Mouse (Mus musculus) liver, embryonic 16.5 days (tissue): Measurements from ENCODE around the gene Mgst2. TPM values are rescaled to one million over a fixed set of nuclear protein-coding genes. Genes with fewer than 3 reads are reported as not detected.

Experiments used
- ATAC-seq: fragments of 200-750 bp; cut with Nextera tagmentation; 2 replicates; pipeline ENCODE4 v1.8.0; 2017; ENCODE audit warnings: low read depth, mild to moderate bottlenecking, moderate number of reproducible peaks, moderate library complexity
- H3K27ac ChIP-seq: fragments of 300-500 bp; sonication (generic); 2 replicates; pipeline ENCODE4 v1.5.1; 2014; ENCODE audit warnings: mild to moderate bottlenecking, low read length
- H3K27me3 ChIP-seq: fragments of 300-500 bp; sonication (generic); 2 replicates; pipeline ENCODE4 v1.6.1; 2014; ENCODE audit warnings: low read depth, low read length, mixed read lengths; ENCODE audit not compliant: control insufficient read depth, insufficient read depth
- H3K36me3 ChIP-seq: fragments of 300-500 bp; sonication (generic); 2 replicates; pipeline ENCODE4 v1.6.1; 2014; ENCODE audit warnings: mild to moderate bottlenecking; ENCODE audit not compliant: control insufficient read depth, insufficient read depth
- H3K4me1 ChIP-seq: fragments of 300-500 bp; sonication (generic); 2 replicates; pipeline ENCODE4 v1.6.1; 2014; ENCODE audit warnings: low read depth, low read length, mixed read lengths; ENCODE audit not compliant: control insufficient read depth
- H3K4me2 ChIP-seq: fragments of 300-500 bp; sonication (generic); 2 replicates; pipeline ENCODE4 v1.6.1; 2014; ENCODE audit warnings: low read depth, low read length, mixed read lengths
- H3K4me3 ChIP-seq: fragments of 300-500 bp; sonication (generic); 2 replicates; pipeline ENCODE4 v1.5.1; 2014; ENCODE audit warnings: low read depth, mild to moderate bottlenecking, low read length
- H3K9ac ChIP-seq: fragments of 300-500 bp; sonication (generic); 2 replicates; pipeline ENCODE4 v1.6.1; 2014; ENCODE audit warnings: low read depth, low read length
- H3K9me3 ChIP-seq: fragments of 300-500 bp; sonication (generic); replicated peaks from 2 replicates; pipeline ENCODE4 v1.6.1; 2016; ENCODE audit warnings: low read length; ENCODE audit not compliant: control insufficient read depth
- WGBS: fragments of 180-500 bp; shearing (Covaris S2); extraction: QIAGEN DNeasy Blood & Tissue Kit; methylation state at CpG from one replicate; pipeline ENCODE4 v1.1.7; 2014; ENCODE audit not compliant: insufficient replicate concordance; 5-methylcytosine and 5-hydroxymethylcytosine counted together
- polyA plus RNA-seq: library from polyadenylated mRNA; unstranded; fragments of >200 nt; fragmentation: Nextera tagmentation; extraction: Ambion mirVana; gene quantifications from 2 replicates; pipeline ENCODE4 v1.2.1, GENCODE M21; 2015

Mgst2 gene
- polyA plus RNA-seq, 1 experiment from 2014 or later, result 28.4 TPM

GRCm38 (mm10) chr3:51701281-51701751 is 41.2 kb downstream of the Mgst2 start:
- H3K9me3 ChIP-seq, result no peaks in the 10 kb centered on the region
- WGBS, result under 1% methylated on average over 27 of the region's 27 CpGs
- peak overlapping the region; percentile 8; the same call in 1 of the 2 replicates for H3K9ac ChIP-seq
- no peaks in the 10 kb centered on the region; the same call in none of the 2 replicates for H3K27me3 ChIP-seq
- H3K4me2 ChIP-seq, result peak overlapping the region; percentile 75
- H3K4me3 ChIP-seq, result peak overlapping the region; percentile 52
- H3K4me1 ChIP-seq, result peaks cover 12% of the 10 kb centered on the region
- H3K27ac ChIP-seq, result no peak overlapping the region
- H3K36me3 ChIP-seq, result no peaks in the 10 kb centered on the region
- peak; percentile 76 for ATAC-seq

DNA sequence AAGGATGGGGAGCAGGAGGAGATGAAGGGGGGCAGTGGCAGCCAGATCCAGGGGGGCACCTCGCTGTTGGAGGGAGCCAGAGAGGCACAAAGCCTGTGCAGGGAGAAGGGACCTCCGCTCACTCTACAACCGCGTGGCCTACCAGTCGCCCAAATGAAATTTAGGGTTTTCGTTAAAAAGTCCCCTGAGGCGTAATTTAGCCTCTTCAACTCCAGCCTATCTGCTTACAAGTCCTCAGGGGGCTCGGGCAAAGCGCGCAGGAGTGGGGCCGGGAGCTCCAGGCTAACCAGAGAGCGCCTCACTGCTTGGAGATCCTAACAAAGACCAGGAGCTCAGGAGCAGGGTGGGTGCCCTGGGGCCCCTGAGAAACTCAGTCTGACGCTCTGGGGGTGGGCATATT is 41.8 kb downstream of the Mgst2 start:
- H3K4me1 ChIP-seq, result peaks cover 12% of the 10 kb centered on the region
- ATAC-seq, result peak; percentile 19; the same call in 1 of the 2 replicates
- peak overlapping the region; percentile 75 for H3K4me2 ChIP-seq
- no peaks in the 10 kb centered on the region for H3K36me3 ChIP-seq
- WGBS, result 19% methylated on average over 13 of the region's 13 CpGs
- H3K9ac ChIP-seq, result no peak overlapping the region
- no peak overlapping the region for H3K27ac ChIP-seq
- H3K9me3 ChIP-seq, result no peaks in the 10 kb centered on the region
- H3K4me3 ChIP-seq, result no peak overlapping the region
- no peaks in the 10 kb centered on the region; the same call in none of the 2 replicates for H3K27me3 ChIP-seq

- H3K9me3 ChIP-seq, result no peaks in the 10 kb centered on the region
- no peak overlapping the region for H3K9ac ChIP-seq
- H3K36me3 ChIP-seq, result no peaks in the 10 kb centered on the region
- H3K4me1 ChIP-seq, result peaks cover 12% of the 10 kb centered on the region
- H3K4me3 ChIP-seq, result no peak overlapping the region
- no peak for ATAC-seq
- no peaks in the 10 kb centered on the region; the same call in none of the 2 replicates for H3K27me3 ChIP-seq
- no peak overlapping the region for H3K4me2 ChIP-seq
- WGBS, result 72% methylated on average over 8 of the region's 8 CpGs
- H3K27ac ChIP-seq, result no peak overlapping the region
Measured at GRCm38 (mm10) chr3:51702701-51703286, 42.6 kb downstream of the Mgst2 start.

DNA sequence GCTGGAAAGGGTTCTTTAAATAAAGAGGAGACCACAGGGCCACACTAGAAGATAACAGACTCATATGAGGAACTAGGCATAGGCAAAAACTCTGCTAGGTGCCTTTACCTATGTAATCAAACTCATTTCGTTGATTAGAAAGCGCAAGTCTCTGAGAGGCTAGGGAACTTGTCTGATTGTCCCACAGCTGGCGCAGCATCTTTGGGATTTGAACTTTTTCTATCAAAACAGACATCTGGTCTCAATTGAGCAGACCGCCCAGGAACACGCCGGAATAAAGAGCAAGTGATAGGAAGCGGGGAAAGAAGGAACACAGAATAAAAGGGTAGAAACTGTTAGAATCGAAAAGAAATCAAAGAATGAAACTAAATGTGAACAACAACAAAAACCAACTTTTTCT is 43.3 kb downstream of the Mgst2 start:
- H3K4me3 ChIP-seq, result no peak overlapping the region
- H3K9me3 ChIP-seq, result no peaks in the 10 kb centered on the region
- 67% methylated on average over 8 of the region's 8 CpGs for WGBS
- no peak overlapping the region for H3K27ac ChIP-seq
- H3K4me1 ChIP-seq, result peaks cover 12% of the 10 kb centered on the region
- H3K4me2 ChIP-seq, result no peak overlapping the region
- no peaks in the 10 kb centered on the region for H3K36me3 ChIP-seq
- ATAC-seq, result no peak
- no peak overlapping the region for H3K9ac ChIP-seq
- H3K27me3 ChIP-seq, result no peaks in the 10 kb centered on the region; the same call in none of the 2 replicates

DNA sequence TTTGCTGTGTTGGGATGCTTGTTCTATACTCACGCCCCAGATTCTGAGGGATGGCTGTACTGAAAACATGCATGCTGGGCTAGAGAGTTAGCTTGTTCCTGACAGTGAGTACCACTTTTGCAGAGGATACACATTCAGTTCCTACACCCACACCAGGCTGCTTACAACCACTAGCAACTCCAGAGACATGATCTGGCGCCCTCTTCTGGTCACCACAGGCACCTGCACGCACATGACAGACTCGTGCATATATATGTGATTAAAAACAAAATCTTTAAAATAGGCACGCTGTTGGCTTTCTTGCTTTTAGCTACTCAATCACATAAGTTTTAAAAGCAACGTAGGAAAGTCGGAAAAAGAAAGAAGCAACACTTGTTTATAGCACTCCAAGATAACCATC is 45.1 kb downstream of the Mgst2 start:
- Histone ChIP-seq H3K9ac (no peak overlapping the region), H3K36me3 (no peaks in the 10 kb centered on the region), H3K27ac (no peak overlapping the region), H3K4me2 (no peak overlapping the region), H3K27me3 (no peaks in the 10 kb centered on the region; the same call in none of the 2 replicates), H3K4me3 (no peak overlapping the region), H3K9me3 (no peaks in the 10 kb centered on the region), H3K4me1 (peaks cover 19% of the 10 kb centered on the region)
- no peak for ATAC-seq
- 64% methylated on average over 7 of the region's 7 CpGs for WGBS

DNA sequence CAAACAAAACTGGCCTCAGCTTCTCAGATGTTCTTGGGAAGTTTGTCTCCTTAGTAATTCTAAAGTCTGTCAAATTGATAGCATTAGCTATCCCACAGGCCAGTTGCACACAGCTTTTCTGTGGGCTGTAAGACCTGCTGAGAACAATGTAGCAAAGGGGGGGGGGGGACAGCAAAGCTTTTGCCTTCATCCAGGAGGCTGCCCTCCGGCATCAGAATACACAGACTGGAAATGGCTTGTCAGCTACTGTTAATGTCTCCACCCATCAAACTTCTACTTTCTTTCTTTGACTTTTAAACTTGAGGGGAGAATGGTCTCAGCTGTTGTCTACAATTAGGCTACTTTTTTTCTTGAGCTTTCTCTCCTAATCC is 48.2 kb downstream of the Mgst2 start:
- no peak overlapping the region for H3K27ac ChIP-seq
- peaks cover 18% of the 10 kb centered on the region for H3K4me1 ChIP-seq
- H3K4me2 ChIP-seq, result no peak overlapping the region
- no peaks in the 10 kb centered on the region for H3K36me3 ChIP-seq
- no peaks in the 10 kb centered on the region for H3K27me3 ChIP-seq
- H3K9me3 ChIP-seq, result no peaks in the 10 kb centered on the region
- no peak overlapping the region for H3K4me3 ChIP-seq
- 84% methylated on average over 1 of the region's 1 CpGs for WGBS
- no peak for ATAC-seq
- no peak overlapping the region for H3K9ac ChIP-seq

DNA sequence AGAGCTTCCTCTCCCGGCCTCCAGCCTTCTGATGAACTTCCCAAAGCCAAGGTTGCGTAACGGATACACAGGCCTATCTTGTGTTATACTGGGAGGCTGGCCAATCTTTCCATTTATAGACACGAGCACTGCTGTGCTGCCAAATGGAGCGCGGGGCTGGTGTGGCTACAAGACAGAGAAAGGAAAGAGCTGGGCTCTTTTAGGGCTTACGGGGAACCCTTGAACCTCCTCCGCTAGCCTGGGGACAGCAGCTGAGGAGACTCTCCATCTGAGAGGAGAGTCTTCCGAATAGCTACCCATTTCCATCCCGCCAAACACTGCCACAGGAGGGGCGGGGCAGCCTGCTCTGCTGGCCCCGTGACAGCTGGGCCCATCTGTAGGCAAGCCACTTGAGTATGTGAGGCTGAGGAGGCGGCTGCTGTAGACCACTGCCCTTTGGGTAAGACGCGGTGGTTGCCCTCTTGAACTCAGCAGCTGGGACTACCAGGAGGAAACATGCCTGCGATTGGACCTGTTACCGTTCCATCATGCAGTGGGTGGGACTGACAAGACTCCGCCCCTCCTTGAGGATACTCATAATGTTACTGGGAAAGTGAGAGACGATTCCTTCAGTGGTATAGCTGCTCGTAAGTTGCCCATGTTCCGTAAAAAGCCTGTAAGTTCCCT is 48.7 kb downstream of the Mgst2 start:
- peak; percentile 76 for ATAC-seq
- H3K4me2 ChIP-seq, result peak overlapping the region; percentile 42
- WGBS, result 54% methylated on average over 21 of the region's 21 CpGs
- H3K27me3 ChIP-seq, result no peaks in the 10 kb centered on the region
- H3K27ac ChIP-seq, result peak overlapping the region; percentile 43
- no peaks in the 10 kb centered on the region for H3K36me3 ChIP-seq
- no peak overlapping the region for H3K9ac ChIP-seq
- H3K4me1 ChIP-seq, result peaks cover 20% of the 10 kb centered on the region
- no peaks in the 10 kb centered on the region for H3K9me3 ChIP-seq
- peak overlapping the region; percentile 14; the same call in 1 of the 2 replicates for H3K4me3 ChIP-seq

DNA sequence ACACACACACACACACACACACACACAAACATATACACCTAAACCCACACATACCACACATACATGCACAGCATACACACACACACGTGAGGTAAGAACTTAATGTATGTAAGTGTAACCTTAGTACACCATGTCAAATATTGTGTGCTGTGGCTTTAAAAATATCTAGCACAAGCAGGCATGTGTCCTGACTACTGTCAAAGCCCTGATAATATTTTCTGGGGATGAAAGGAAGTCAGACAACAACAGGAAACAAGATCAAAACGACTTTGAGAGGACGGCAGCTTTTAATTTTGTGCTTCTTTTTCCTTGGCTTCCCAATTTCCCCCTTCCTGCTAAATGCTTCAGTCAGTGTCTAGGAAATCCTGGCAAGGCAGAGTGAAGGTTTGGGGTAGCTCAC is 52.2 kb downstream of the Mgst2 start:
- no peak overlapping the region; the same call in 1 of the 2 replicates for H3K4me2 ChIP-seq
- ATAC-seq, result peak; percentile 48

GRCm38 (mm10) chr3:51713233-51713632 is 53.1 kb downstream of the Mgst2 start:
- no peak overlapping the region for H3K4me2 ChIP-seq
- no peak overlapping the region for H3K9ac ChIP-seq
- H3K36me3 ChIP-seq, result no peaks in the 10 kb centered on the region
- ATAC-seq, result no peak
- WGBS, result 50% methylated on average over 8 of the region's 8 CpGs
- H3K27me3 ChIP-seq, result no peaks in the 10 kb centered on the region
- no peaks in the 10 kb centered on the region for H3K9me3 ChIP-seq
- peaks cover 20% of the 10 kb centered on the region for H3K4me1 ChIP-seq
- no peak overlapping the region for H3K27ac ChIP-seq
- H3K4me3 ChIP-seq, result no peak overlapping the region

More for the DNA sequence above, 52.2 kb downstream of the Mgst2 start:
- WGBS, result 7% methylated on average over 3 of the region's 3 CpGs
- Histone ChIP-seq H3K9ac (no peak overlapping the region), H3K27me3 (no peaks in the 10 kb centered on the region), H3K27ac (no peak overlapping the region), H3K9me3 (no peaks in the 10 kb centered on the region), H3K4me3 (no peak overlapping the region), H3K36me3 (no peaks in the 10 kb centered on the region), H3K4me1 (peaks cover 20% of the 10 kb centered on the region)
